8 mouse cellular contexts compared by ENCODE assay signal in genomic region chr8:70200098-70200681, GRCm38 (mm10). TPM values are rescaled to one million over a fixed set of nuclear protein-coding genes. Genes with fewer than 3 reads are reported as not detected.
DNase-seq lines count a peak whose midpoint lies in the region; ATAC-seq lines count a peak whose summit lies in the region.
"Had no signal": no experiment of that assay in that cellular context is flagged by ENCODE, and none has a peak within 500 bp of the region (broad histone marks: within the 10 kb centered on the region; RNA-seq: fewer than 3 reads in every experiment).

No protein-coding gene starts in this region.

- H3K9ac ChIP-seq in heart, embryonic 16.5 days (ENCODE audit: low read length): no peak overlapping the region
- H3K9ac ChIP-seq: midbrain, embryonic 12.5 days had no signal

- no peak overlapping the region for H3K4me3 ChIP-seq in heart, embryonic 16.5 days (ENCODE audit: low read length)
- H3K4me3 ChIP-seq: midbrain, embryonic 12.5 days had no signal

- peak; percentile 70 for DNase-seq in right cerebral cortex, adult 18-20 months
- DNase-seq in right cerebral cortex, postnatal 4 days: no peak
- peak; percentile 77 for DNase-seq in cerebellum, adult 11-12 months
- peak; percentile 64 for DNase-seq in layer of hippocampus, adult 9-10 months (ENCODE audit: low spot score)
- no peak for DNase-seq in B cell, adult 2 months

- 0 out of 2 replicates have a peak overlapping the region, but pooled peaks have one; percentile 6 for H3K27ac ChIP-seq in heart, embryonic 16.5 days (ENCODE audit: low read length)
- H3K27ac ChIP-seq: midbrain, embryonic 12.5 days had no signal

- no peak overlapping the region for H3K4me2 ChIP-seq in heart, embryonic 16.5 days (ENCODE audit: low read depth, low read length)
- H3K4me2 ChIP-seq: midbrain, embryonic 12.5 days had no signal

- no peak for ATAC-seq in heart, embryonic 16.5 days (replicated peaks; ENCODE audit: extremely low read depth, insufficient read depth, low FRiP score)
- 0 out of 2 replicates have a peak, but pooled peaks have one; percentile 18 for ATAC-seq in megakaryocyte, adult 5-6 weeks (ENCODE audit: poor library complexity, severe bottlenecking)

- H3K36me3 ChIP-seq in heart, embryonic 16.5 days (ENCODE audit: control insufficient read depth, insufficient read depth): no peaks in the 10 kb centered on the region
- H3K36me3 ChIP-seq: midbrain, embryonic 12.5 days had no signal

- 61% methylated on average over 5 of the region's 5 CpGs for WGBS in heart, embryonic 16.5 days

- H3K27me3 ChIP-seq in heart, embryonic 16.5 days (ENCODE audit: control insufficient read depth, insufficient read depth, low read length): no peaks in the 10 kb centered on the region
- H3K27me3 ChIP-seq: midbrain, embryonic 12.5 days had no signal

- H3K9me3 ChIP-seq in heart, embryonic 16.5 days (replicated peaks; ENCODE audit: control insufficient read depth, low read length): no peaks in the 10 kb centered on the region
- H3K9me3 ChIP-seq: midbrain, embryonic 12.5 days had no signal

- peaks cover 8% of the 10 kb centered on the region; the same call in 1 of the 2 replicates for H3K4me1 ChIP-seq in heart, embryonic 16.5 days (ENCODE audit: control insufficient read depth, insufficient read depth, low read length)

RNA-seq across cellular contexts. Expression of gene Slc25a42, which starts 11.9 kb away (rescaled TPM):
- polyA plus RNA-seq in heart, embryonic 16.5 days (2015; fragmentation: Nextera tagmentation; extraction: Ambion mirVana): 11.7 and 13.7 TPM in 2 replicates
- 0.75 and 1.4 TPM in 2 replicates for total RNA-seq in megakaryocyte, adult 5-6 weeks (2015)
- 0.29 and 0.45 TPM in 2 replicates for total RNA-seq in megakaryocyte, adult 5-6 weeks (2017)

RNA-seq across cellular contexts. Expression of gene Tmem161a, which starts 28.0 kb away (rescaled TPM):
- 88.9 and 103 TPM in 2 replicates for polyA plus RNA-seq in heart, embryonic 16.5 days (2015; fragmentation: Nextera tagmentation; extraction: Ambion mirVana)
- total RNA-seq in megakaryocyte, adult 5-6 weeks (2015): 7.4 and 7.8 TPM in 2 replicates
- total RNA-seq in megakaryocyte, adult 5-6 weeks (2017): 3.9 and 8.5 TPM in 2 replicates

RNA-seq across cellular contexts. Expression of gene Sugp2, which starts 33.8 kb away (rescaled TPM):
- polyA plus RNA-seq in heart, embryonic 16.5 days (2015; fragmentation: Nextera tagmentation; extraction: Ambion mirVana): 25.7 and 28.1 TPM in 2 replicates
- 24.1 and 27.9 TPM in 2 replicates for total RNA-seq in megakaryocyte, adult 5-6 weeks (2015)
- total RNA-seq in megakaryocyte, adult 5-6 weeks (2017): 19.5 and 23.1 TPM in 2 replicates

RNA-seq across cellular contexts. Expression of gene Armc6, which starts 34.1 kb away (rescaled TPM):
- polyA plus RNA-seq in heart, embryonic 16.5 days (2015; fragmentation: Nextera tagmentation; extraction: Ambion mirVana): 19.6 and 22.1 TPM in 2 replicates
- total RNA-seq in megakaryocyte, adult 5-6 weeks (2015): 4.4 and 4.5 TPM in 2 replicates
- 2.6 and 5.6 TPM in 2 replicates for total RNA-seq in megakaryocyte, adult 5-6 weeks (2017)

Comparison
In these comparisons a context has a peak if more than half of its experiments do, and no peak if none do; other contexts are left out.
1. DNase-seq: peak in right cerebral cortex, adult 18-20 months (single experiment), cerebellum, adult 11-12 months (single experiment) and layer of hippocampus, adult 9-10 months (single experiment); none in right cerebral cortex, postnatal 4 days (single experiment) and B cell, adult 2 months (0 of 2).